Mouse (Mus musculus): ENCODE data around the gene Gsdme.

The Gsdme gene

GRCm38 (mm10) chr6:50244967-50245366, 18.7 kb downstream of the Gsdme start:
- DNase-seq (ENCODE audit: low spot score in 2 of 2): no peak

GRCm38 (mm10) chr6:50244126-50244525, 19.5 kb downstream of the Gsdme start:
- DNase-seq (ENCODE audit: low spot score in 2 of 2): no peak

DNA sequence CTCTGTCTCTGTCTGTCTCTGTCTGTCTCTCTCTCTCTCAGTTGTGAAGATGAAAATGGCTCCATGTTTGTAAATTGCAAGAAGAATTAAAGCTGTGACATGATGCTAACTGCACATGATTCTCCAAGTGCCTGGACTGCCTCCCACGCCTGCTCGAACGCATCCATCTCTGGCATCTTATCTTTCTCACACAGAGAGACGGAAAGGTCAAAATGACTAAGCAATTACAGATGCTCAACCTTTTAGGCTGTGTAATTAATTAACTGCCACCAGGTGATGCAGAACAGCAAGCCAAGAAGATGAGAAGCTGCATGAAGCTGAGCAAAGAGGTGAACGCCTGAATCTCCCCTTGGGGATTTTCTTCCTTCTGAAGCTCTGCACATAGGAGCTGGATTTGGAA, 23.2 kb downstream of the Gsdme start:
- DNase-seq (ENCODE audit: low spot score in 2 of 2): no peak

GRCm38 (mm10) chr6:50239902-50240301, 23.8 kb downstream of the Gsdme start:
- no peak for DNase-seq (ENCODE audit: low spot score in 2 of 2)

DNA sequence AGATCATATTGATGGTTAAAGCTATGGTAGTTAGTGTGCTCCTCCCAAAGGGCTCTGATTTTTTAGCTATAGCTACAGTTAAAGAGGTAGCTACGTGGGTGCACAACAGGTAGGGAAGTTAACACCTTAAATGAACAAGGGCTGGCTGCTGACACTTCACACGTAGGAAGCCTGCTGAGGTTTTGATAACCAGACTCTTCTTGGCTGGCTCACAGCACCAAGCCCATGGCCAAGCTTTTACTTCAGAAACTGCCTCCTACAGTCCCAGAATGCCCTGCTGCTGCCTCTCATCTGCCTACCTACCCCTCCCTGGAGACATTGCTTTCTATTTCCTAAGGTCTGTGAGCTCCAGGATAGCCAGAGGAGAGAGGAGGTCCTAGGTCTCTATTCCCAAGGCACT, 25.7 kb downstream of the Gsdme start:
- DNase-seq (ENCODE audit: low spot score in 2 of 2): no peak

DNA sequence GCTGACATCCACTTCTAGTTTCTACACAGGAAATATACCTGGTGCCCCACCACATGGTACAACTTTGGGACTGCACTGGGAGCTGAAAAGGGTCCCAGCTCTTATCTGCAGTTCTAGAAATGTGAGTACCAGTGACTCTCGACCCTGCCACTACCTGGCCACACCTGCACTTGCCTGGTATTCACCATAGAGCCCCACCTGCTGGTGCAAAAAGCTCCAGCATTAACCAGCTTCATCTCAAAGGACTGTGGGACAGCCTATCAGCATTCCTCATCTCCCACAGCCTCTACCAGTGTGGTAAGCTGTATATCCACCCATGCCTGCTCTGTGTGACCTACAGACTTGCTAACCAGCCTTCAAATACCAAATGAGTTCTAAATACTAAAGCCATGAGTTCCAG, 30.7 kb downstream of the Gsdme start:
- no peak for DNase-seq (ENCODE audit: low spot score in 2 of 2)

DNA sequence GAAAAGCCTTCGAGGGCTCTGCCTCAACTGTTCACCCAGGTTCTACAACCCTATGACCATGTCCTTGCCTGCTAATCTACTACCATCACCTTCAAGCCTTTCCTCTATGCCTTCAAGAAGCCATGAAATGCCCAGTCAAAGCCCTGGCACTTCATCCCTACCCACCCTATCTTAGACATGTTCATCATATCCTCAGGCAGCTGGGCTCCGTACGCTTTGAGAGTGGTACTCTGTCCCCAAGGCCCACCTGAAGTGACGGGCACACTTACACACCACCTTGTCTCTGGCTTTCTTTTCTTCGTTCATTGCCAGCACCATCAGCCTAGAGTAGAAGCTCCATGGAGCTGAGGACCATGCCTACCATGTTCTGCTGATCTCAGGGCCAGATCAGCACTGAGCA, 32.4 kb downstream of the Gsdme start:
- DNase-seq (ENCODE audit: low spot score in 2 of 2): no peak

DNA sequence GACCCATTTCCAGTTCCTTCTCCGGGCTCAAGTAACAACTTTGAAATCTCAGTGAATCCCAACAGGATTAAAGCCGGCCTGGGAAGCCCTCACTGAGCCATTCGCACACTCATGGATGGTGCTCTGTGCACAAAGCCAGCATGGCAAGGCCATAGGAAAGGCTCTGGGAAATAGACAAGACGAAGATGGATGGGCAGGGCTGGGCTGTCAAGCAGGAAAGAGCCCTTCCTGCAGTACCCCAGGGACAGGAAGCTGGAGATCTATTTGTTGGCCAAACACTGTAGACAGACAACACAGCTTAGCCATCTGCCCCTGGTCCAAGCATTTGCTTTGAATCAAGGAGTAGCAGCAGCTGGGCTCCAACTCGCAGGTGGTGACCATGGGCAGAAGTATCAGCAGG, 35.5 kb downstream of the Gsdme start:
- DNase-seq (ENCODE audit: low spot score in 2 of 2): no peak

DNA sequence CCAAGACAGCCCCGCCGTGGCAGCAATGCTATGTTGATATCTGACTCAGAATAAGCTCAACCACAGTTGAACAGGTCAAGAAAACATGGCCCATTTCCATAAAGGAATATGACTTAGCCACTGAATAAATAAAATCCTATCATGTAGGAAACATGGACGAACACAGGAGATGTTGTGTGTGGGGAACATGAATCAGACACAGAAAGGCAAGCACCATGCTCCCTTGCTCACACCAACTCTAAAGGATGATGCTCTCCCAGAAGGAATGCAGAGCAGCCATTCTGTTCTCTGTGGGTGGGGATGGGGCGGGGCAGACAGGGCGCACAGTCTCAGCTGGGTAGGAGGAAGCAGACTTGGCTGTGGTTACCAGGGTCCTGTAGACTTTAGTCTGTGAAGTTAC, 38.4 kb downstream of the Gsdme start:
- no peak for DNase-seq (ENCODE audit: low spot score in 2 of 2)

DNA sequence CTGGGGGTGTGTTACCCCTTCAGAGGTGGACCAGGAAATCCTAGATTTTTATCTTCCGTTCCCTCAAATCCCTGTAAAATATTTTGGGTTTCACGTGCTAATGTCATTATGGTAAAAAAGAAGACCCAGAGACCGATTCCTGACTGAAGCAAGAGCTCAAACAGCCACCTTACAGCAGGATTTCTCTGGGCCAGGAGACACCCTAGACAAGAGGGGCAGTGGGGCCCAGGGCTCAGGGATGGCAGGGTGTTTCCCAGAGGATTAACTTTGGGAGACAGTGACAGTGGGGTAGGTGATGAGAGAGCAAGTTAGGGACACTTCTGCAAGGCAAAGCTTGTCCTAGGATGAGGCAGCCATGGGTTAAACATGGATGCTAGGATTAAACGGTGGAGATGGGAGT, 40.1 kb downstream of the Gsdme start:
- no peak for DNase-seq (ENCODE audit: low spot score in 2 of 2)

DNA sequence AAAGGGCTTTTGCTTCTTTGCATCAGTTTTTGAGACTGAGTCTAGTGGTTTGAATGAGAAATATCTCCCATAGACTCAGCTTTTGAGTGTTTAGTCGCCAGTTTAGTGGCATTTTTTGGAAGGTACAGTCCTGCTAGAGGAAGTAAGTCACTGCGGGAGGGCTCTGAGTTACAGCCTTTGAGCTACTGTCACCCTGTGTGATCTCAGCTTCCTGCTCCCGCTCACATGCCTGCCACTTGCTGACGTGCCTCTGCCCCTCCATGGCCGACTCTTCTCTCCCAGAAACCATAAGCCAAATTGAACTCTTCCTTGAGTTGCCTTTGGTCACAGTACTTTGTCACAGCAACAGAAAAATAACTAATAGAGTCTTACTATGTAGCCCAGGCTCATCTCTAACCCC, 40.7 kb downstream of the Gsdme start:
- DNase-seq (ENCODE audit: low spot score in 2 of 2): no peak

DNA sequence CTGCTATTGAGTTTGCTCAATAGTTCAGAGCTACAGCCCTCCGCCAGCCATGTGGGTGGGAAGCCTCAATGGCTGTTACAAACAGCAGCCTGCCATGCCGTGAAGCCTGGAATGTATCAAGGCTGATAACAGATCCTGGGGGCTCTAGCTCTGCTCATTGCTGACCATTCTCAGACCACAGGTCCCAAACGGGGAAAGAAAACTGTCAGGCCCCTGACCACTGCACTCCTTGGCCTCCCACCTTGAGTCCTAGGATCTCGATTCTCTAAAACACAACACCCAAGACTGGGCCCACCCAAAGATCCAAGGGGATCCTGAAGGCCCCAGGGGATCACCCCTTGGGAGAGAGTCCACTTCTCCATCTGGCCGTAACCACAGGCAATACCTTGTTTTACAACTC, 41.3 kb downstream of the Gsdme start:
- DNase-seq (ENCODE audit: low spot score in 2 of 2): no peak

GRCm38 (mm10) chr6:50220863-50221262, 42.8 kb downstream of the Gsdme start:
- DNase-seq (ENCODE audit: low spot score in 2 of 2): peak in 1 of 2 experiments; percentile 13

GRCm38 (mm10) chr6:50219066-50219465, 44.6 kb downstream of the Gsdme start:
- DNase-seq (ENCODE audit: low spot score in 2 of 2): no peak

DNA sequence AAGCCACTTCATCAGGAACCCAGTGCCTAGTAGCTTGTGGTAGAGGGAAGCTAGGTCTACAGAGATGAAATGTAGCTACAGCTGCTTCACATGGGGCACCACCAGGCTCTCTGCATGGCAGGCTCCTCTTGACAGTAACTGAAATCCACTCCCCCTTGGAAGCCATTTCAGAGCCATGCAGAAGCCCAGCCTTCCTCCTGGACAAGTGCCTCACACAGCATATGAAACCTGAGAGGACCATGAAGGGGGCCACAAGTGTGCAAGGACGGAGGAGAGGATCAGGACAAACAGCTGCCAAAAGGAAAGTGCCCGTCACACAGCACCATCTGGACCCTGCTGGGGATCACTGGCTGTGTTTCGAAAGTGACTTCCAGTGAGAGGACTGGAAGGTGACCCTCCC, 45.0 kb downstream of the Gsdme start:
- DNase-seq (ENCODE audit: low spot score in 2 of 2): no peak

DNA sequence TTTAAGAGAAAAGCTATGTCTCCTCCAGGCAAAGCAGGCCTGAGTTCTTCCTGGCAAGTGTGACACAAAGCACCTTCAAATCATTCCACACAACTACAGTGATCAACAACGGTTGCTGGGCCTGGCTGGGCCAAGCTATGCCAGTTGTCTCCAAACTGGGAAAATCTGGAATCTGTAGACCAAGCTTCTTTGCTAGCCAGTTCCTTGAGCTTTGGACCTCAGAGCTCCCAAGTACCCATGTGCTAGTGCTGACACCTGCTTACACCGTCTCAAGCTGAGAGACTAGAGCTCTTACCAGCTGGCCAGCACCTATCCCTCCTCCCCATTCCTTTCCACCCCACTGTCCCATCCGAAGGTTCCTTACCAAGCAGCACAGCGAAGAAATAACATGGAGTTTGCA, 47.7 kb downstream of the Gsdme start:
- DNase-seq (ENCODE audit: low spot score in 2 of 2): no peak

DNA sequence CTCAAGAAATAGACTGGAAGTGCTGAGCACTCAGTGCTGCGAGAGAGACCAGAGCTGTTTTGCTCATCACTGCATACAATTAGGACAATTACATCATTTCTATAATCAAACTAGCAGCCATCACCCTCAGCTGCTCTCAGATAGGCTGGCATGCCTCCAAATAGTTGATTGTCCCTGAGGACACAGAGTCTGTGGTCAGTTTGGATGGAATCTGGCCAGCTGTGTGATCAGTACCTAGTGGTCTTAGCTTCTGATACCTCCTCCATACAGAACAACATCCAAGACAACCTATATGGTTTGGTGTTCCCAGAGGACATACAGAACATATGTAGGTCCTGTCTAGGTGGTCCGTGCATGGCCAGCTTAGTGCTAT, 48.3 kb downstream of the Gsdme start:
- no peak for DNase-seq (ENCODE audit: low spot score in 2 of 2)

DNA sequence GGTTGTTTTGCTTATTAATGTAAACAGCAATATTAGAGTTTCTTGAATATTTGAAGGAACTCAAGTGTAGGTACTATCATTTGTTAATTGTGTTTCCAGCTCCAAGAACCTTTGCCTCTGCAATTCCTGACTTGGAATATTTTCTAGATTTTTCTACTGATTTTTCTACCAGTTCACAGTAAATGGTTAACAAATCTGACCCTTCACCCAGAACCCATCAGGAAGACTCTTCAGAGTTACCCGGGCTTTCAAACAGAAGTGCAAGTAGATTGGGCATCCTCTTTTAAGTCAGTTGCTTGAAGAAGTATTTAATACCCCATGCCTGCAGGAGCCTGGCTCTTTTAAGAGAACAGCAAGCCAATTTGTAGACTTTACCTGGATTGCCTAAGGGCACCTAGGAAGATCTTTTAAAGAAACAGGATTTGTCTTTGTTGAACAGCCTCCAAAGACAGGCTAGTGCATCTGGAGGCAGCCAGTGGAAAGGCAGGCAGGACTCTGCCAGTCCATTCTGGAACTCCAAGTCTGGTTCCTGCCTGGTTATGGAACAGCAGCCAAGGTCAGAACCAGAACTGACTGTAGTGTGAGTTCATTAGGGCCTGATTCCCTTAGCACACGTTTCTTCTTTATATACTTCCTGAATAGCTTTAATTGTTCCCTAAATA, 48.8 kb downstream of the Gsdme start:
- no peak for DNase-seq (ENCODE audit: low spot score in 2 of 2)

DNA sequence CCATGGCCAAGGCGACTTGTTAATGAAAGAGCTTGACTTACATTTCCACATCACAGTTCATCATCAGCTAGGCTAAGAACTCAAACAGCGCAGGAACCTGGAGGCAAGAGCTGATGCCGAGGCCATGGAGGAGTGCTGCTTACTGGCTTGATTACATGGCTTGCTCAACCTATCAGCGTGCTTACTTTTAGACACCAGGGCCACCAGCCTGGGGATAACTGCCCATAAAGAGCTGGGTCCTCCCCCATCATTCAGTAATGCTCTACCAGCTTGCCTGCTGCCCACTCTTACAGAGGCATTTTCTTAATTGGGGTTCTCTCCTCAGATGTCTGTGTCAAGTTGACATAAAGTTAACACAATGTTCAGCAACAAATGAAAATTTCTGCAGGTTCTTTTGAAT, 58.6 kb downstream of the Gsdme start:
- no peak for DNase-seq (ENCODE audit: low spot score in 2 of 2)

DNA sequence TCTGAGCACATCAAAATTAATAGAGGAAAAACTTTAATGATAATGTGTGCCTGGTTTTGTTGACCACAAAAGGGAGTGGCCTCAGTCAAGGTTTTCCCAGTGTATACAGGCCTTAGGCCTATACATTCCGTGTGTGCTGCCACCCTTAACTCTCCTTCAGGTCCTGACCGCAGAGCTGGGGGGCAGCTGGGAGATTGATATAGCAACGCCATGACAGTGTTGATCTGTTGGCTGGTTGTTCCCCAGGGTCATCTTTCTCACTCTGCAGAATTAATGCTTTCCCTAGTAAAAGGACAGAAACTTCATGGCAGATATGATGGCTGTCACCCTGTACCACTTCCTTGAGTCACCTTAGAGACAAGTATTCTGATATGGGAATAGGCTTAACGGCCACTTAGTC, 59.3 kb downstream of the Gsdme start:
- DNase-seq (ENCODE audit: low spot score in 2 of 2): no peak

DNA sequence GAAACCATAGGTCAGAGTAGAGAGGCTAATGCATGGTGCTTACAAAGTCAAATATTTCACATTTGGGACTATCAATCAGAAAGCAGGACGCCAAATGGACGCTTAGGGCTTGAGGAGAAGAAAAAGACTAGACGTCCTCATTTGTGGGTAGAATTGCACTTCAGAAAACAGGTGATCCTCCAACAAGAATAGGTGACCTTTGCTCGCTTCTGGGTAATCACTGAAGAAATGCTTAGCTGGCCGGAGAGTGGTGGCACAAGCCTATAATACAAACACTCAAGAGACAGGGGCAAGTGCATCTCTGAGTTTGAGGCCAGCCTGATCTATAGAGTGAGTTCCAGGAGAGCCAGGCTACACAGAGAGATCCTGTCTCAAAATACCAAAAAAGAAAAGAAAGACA, 69.8 kb downstream of the Gsdme start:
- no peak for DNase-seq (ENCODE audit: low spot score in 2 of 2)

DNA sequence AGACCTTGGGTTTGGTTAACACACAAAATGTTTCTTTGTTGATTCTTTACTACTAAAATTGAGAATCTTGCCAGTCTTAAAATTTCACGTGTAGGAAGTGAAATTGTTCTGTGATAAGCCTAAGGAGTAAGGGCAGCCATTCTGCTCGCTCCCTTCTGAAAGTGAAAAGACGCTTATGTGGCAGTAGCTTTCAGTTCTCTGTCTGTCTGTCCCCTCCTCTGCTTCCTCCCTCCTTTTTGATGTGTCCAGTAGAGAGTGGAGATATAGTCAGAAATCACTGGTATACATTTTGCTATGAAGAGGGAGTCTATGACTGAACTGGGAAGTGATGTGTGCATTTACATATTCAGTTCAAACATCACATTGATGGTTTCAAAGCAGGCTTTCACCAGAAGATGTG, 70.8 kb downstream of the Gsdme start:
- DNase-seq (ENCODE audit: low spot score in 2 of 2): no peak

- no peak for DNase-seq (ENCODE audit: low spot score in 2 of 2)
These were observed 71.5 kb downstream of the Gsdme start for GRCm38 (mm10) chr6:50192169-50192568.

DNA sequence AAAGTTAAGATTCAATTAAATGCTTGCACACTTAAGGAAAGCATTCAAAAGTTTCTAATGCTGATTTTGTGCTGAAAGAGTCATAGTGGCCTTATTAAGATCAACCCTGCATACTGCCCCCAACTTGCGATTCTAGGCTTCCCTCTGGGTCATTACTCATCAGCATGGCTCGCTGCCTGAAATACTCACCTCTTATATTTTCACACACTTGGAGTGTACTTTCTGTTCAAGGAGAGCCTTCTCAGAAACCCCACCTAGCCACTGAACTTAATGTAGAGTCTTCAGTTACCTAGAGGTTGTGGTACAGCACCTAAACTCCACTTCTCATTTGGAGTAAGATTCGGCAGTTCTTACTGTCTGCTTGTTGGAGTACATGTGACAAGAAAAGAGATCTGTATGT, 72.1 kb downstream of the Gsdme start:
- no peak for DNase-seq (ENCODE audit: low spot score in 2 of 2)

DNA sequence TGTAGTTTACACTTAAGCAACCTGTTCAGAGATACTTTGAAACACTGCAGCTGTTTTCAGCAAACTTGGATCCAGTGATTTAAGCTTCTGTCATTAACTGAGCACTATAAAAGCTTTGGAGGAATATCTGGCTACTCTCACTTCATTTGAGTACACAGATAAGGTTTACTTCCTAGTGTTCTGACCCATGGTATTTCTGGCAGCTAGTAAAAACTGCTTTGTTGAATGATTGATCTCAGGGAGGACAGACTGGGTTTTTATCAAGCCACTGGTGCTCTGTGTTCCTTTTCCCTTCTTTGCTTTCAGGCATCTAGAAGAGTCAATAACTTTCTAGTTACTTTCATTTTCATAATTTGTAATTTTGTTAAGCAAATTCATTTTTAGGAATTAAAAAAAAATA, 74.3 kb downstream of the Gsdme start:
- no peak for DNase-seq (ENCODE audit: low spot score in 2 of 2)

All from cerebellum, postnatal 4 days (tissue).